Mouse (Mus musculus) myocyte (in vitro differentiated cells): Measurements from ENCODE around the gene Setd1b. TPM values are rescaled to one million over a fixed set of nuclear protein-coding genes. Genes with fewer than 3 reads are reported as not detected.
A peak's percentile ranks its signal among the peaks of the same experiment; 100 is the strongest.

Experiments
- H3K27me3 ChIP-seq: one replicate; pipeline ENCODE4 v1.6.1; 2011; ENCODE audit not compliant: control insufficient read depth, insufficient read depth, insufficient read length
- H3K36me3 ChIP-seq: one replicate; pipeline ENCODE4 v1.6.1; 2011; ENCODE audit not compliant: control insufficient read depth, insufficient read depth
- H3K4me2 ChIP-seq: one replicate; pipeline ENCODE4 v1.6.1; 2011; ENCODE audit warnings: low read depth, control low read depth
- H3K4me3 ChIP-seq: one replicate; pipeline ENCODE4 v1.5.1; 2011; ENCODE audit warnings: mild to moderate bottlenecking, control low read depth, moderate library complexity
- H3K79me2 ChIP-seq: one replicate; pipeline ENCODE4 v1.6.1; 2011; ENCODE audit not compliant: control insufficient read depth, insufficient read depth
- H3ac ChIP-seq: one replicate; pipeline ENCODE4 v1.6.1; 2011; ENCODE audit not compliant: control insufficient read depth, insufficient read length
- CEBPB ChIP-seq: IDR thresholded peaks from 2 replicates; pipeline ENCODE4 v1.6.1; 2011; ENCODE audit warnings: mild to moderate bottlenecking, moderate library complexity; ENCODE audit not compliant: poor library complexity, insufficient read depth, severe bottlenecking
- E2F4 ChIP-seq: IDR thresholded peaks from one replicate; pipeline ENCODE4 v1.6.1; 2011; ENCODE audit warnings: mild to moderate bottlenecking, control low read depth, moderate library complexity; ENCODE audit not compliant: insufficient read depth
- MAX ChIP-seq: IDR thresholded peaks from one replicate; pipeline ENCODE4 v1.6.1; 2011; ENCODE audit warnings: low read depth, mild to moderate bottlenecking, control low read depth
- MYOD1 ChIP-seq, 3 experiments: IDR thresholded peaks; one replicate each; pipeline ENCODE4 v1.6.1; 2011; ENCODE audit warnings: control low read depth in 2 of 3, low read depth in 2 of 3, mild to moderate bottlenecking in 2 of 3, moderate library complexity in 1 of 3; ENCODE audit not compliant: insufficient read length in 2 of 3, control insufficient read depth in 1 of 3
- MYOG ChIP-seq, 3 experiments: IDR thresholded peaks; one replicate each; pipeline ENCODE4 v1.6.1; 2011; ENCODE audit warnings: control low read depth in 2 of 3, low read depth in 2 of 3, mild to moderate bottlenecking in 2 of 3; ENCODE audit not compliant: insufficient read length in 2 of 3, control insufficient read depth in 1 of 3, insufficient read depth in 1 of 3
- POLR2A ChIP-seq: IDR thresholded peaks from one replicate; pipeline ENCODE4 v1.6.1; 2011; ENCODE audit warnings: low read depth, mild to moderate bottlenecking, control low read depth, moderate library complexity; ENCODE audit not compliant: insufficient read length
- POLR2AphosphoS2 ChIP-seq: IDR thresholded peaks from one replicate; pipeline ENCODE4 v1.6.1; 2011; ENCODE audit warnings: low read depth, control low read depth; ENCODE audit not compliant: insufficient read length
- REST ChIP-seq: IDR thresholded peaks from one replicate; pipeline ENCODE4 v1.6.1; 2011; ENCODE audit warnings: mild to moderate bottlenecking, control low read depth, moderate library complexity; ENCODE audit not compliant: insufficient read depth, insufficient read length
- SRF ChIP-seq: IDR thresholded peaks from one replicate; pipeline ENCODE4 v1.6.1; 2011; ENCODE audit warnings: low read depth; ENCODE audit not compliant: control insufficient read depth, insufficient read length
- TCF12 ChIP-seq: IDR thresholded peaks from one replicate; pipeline ENCODE4 v1.6.1; 2011; ENCODE audit warnings: mild to moderate bottlenecking, control low read depth; ENCODE audit not compliant: poor library complexity, insufficient read depth, severe bottlenecking
- TCF3 ChIP-seq: IDR thresholded peaks from one replicate; pipeline ENCODE4 v1.6.1; 2011; ENCODE audit warnings: low read depth, control low read depth; ENCODE audit not compliant: insufficient read length
- USF1 ChIP-seq: IDR thresholded peaks from one replicate; pipeline ENCODE4 v1.6.1; 2011; ENCODE audit warnings: low read depth, mild to moderate bottlenecking, control low read depth, moderate library complexity
- polyA plus RNA-seq: library from polyadenylated mRNA; unstranded; fragments of >200 nt; fragmentation: generic; extraction: Trizol; gene quantifications from one replicate; pipeline ENCODE4 v1.2.1, GENCODE M21; 2012; ENCODE audit warnings: missing spikeins

Setd1b gene
- polyA plus RNA-seq, 1 experiment = 5.4 TPM

DNA sequence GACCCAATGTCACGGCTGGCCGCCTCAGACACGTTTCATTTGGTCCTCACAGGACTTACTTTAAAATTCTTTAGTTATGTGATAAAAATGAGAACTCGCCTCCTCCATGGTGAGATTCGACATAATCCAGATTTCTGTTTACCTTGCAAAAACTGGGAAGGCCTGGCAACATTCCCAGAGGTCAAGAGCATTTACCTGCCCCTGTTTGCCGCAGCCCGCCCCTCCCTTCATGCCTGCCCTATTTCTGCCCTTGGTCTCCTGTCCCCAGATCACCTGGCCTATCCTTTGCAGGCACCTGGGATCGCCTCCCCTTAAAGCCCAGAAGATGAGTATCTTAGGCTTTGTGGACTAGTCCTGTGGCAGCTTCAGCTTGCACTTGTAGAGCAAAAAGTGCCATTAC lies 24.2 kb upstream of the Setd1b start:
- H3K4me2 ChIP-seq = no peak overlapping the region
- no peak overlapping the region for H3ac ChIP-seq
- no peaks in the 10 kb centered on the region for H3K36me3 ChIP-seq
- no peaks in the 10 kb centered on the region for H3K79me2 ChIP-seq
- no peak for TF ChIP-seq MYOD1 (IDR thresholded peaks at IDR 0.05; ENCODE audit: control insufficient read depth in 1 of 3, insufficient read length in 2 of 3, low read depth in 2 of 3)
- TF ChIP-seq TCF3 = no peak
- no peak for TF ChIP-seq MAX
- no peak for TF ChIP-seq REST
- TF ChIP-seq MYOG (IDR thresholded peaks at IDR 0.05; ENCODE audit: control insufficient read depth in 1 of 3, insufficient read depth in 1 of 3, insufficient read length in 2 of 3, low read depth in 2 of 3) = no peak
- no peak for TF ChIP-seq TCF12
- no peaks in the 10 kb centered on the region for H3K27me3 ChIP-seq
- no peak overlapping the region for H3K4me3 ChIP-seq

DNA sequence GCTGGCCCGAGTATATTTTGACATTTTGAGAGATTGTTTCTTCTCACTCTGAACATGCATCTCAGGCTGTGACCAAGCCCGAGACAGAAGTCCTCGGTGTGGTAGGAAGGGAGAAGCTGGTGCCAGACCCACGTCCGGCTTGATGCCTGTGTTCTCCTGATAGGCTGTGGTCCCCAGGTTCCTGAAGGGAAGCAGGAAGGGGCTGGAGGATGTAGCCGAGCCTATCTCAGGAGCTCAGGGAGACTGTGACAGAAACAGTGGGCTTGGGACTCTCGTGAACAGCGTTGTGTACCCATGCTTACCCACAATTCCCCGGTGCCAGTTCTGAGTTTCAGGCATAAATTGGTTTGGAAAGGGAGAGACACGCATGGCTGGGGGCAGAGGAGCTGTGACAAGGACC lies 23.2 kb upstream of the Setd1b start:
- Histone ChIP-seq H3K4me3 (no peak overlapping the region), H3K27me3 (no peaks in the 10 kb centered on the region), H3K36me3 (no peaks in the 10 kb centered on the region), H3K4me2 (no peak overlapping the region), H3ac (no peak overlapping the region), H3K79me2 (no peaks in the 10 kb centered on the region)
- TF ChIP-seq SRF (no peak), E2F4 (no peak), MYOD1 (IDR thresholded peaks at IDR 0.05; ENCODE audit: control insufficient read depth in 1 of 3, insufficient read length in 2 of 3, low read depth in 2 of 3) (no peak), TCF3 (no peak), MYOG (IDR thresholded peaks at IDR 0.05; ENCODE audit: control insufficient read depth in 1 of 3, insufficient read depth in 1 of 3, insufficient read length in 2 of 3, low read depth in 2 of 3) (no peak), POLR2AphosphoS2 (no peak), CEBPB (no peak), REST (no peak), POLR2A (no peak), USF1 (no peak), MAX (no peak), TCF12 (no peak)

DNA sequence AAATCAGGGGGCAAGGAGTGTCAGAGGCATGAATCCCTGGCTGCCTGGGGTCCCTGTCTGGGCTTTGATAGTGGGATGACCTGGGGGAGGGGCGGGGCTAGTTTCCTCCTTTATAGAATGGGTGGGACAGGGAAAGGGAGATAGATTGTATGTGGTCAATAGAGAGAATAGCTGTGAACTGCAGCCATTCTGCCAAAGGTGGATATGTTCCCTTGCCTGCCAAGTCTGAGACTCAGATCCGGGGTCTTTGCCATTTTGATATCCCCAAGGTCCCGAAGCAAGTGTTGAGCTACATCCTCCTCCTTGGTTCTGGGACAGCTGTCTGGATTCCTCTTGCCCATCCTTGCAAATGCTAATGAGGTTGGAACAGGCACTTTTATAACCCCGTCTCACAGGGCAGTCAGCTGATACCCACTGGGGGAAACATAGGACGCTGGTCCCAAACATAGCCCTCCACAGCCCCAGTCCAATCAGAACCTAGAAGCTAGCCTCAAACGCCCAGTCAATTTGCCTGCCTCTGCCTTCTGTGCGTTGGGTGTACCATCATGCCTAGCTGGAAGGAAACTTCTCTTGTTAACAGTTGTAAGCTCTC lies 21.3 kb upstream of the Setd1b start:
- Histone ChIP-seq H3K4me3 (no peak overlapping the region), H3K27me3 (no peaks in the 10 kb centered on the region), H3ac (no peak overlapping the region), H3K79me2 (no peaks in the 10 kb centered on the region), H3K4me2 (no peak overlapping the region), H3K36me3 (no peaks in the 10 kb centered on the region)
- TF ChIP-seq CEBPB (no peak), MYOG (IDR thresholded peaks at IDR 0.05; ENCODE audit: control insufficient read depth in 1 of 3, insufficient read depth in 1 of 3, insufficient read length in 2 of 3, low read depth in 2 of 3) (no peak), SRF (no peak), REST (no peak), MAX (no peak), TCF12 (no peak), TCF3 (no peak), POLR2A (no peak), POLR2AphosphoS2 (no peak), MYOD1 (IDR thresholded peaks at IDR 0.05; ENCODE audit: control insufficient read depth in 1 of 3, insufficient read length in 2 of 3, low read depth in 2 of 3) (no peak), USF1 (no peak)

DNA sequence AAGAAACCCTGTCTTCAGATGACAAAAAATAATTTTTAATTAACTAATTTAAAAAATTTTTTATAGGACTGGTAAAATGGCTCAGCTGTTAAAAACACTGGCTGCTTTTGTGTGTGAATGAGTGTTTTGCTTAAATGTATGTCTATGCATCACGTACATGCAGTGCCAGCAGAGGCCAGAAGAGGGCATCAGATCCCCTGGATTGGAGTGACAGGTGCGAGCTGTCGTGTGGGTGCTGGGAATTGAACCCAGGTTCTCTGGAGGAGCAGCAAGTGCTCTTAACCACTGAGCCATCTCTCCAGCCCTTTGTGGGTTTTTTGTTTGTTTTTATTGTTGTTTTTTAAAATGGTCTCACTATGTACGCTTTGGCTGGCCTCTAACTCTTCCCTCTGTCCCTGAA lies 19.8 kb upstream of the Setd1b start:
- TF ChIP-seq POLR2A (no peak), MYOD1 (IDR thresholded peaks at IDR 0.05; ENCODE audit: control insufficient read depth in 1 of 3, insufficient read length in 2 of 3, low read depth in 2 of 3) (peak in 2 of 3 experiments; percentile 60 to 61)

DNA sequence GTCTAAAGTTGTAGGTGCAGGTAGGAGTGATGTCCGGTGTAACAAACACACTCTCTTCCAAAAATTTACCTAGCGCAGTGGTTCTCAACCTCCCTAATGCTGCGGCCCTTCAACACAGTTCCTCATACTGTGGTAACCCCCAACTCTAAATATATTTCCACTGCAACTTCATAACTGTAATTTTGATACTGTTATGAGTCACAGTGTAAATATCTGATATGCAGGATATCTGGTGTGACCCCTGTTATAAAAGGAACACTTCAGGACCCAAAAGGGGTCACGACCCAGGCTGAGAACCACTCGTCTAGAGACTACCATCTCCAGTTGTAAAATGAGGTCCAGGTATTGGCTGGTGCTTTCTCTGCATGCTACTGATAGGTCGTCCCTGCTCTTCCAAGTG lies 16.9 kb upstream of the Setd1b start:
- no peak overlapping the region for H3ac ChIP-seq
- TF ChIP-seq E2F4 = no peak
- TF ChIP-seq TCF12 = no peak
- no peak for TF ChIP-seq TCF3
- no peak for TF ChIP-seq MYOG (IDR thresholded peaks at IDR 0.05; ENCODE audit: control insufficient read depth in 1 of 3, insufficient read depth in 1 of 3, insufficient read length in 2 of 3, low read depth in 2 of 3)
- TF ChIP-seq MAX = no peak
- peak; percentile 18 for TF ChIP-seq POLR2AphosphoS2
- H3K4me2 ChIP-seq = no peak overlapping the region
- no peak overlapping the region for H3K4me3 ChIP-seq
- H3K27me3 ChIP-seq = no peaks in the 10 kb centered on the region
- no peaks in the 10 kb centered on the region for H3K36me3 ChIP-seq
- no peaks in the 10 kb centered on the region for H3K79me2 ChIP-seq

More for the DNA sequence above, 19.8 kb upstream of the Setd1b start:
- Histone ChIP-seq H3K27me3 (no peaks in the 10 kb centered on the region), H3K4me2 (no peak overlapping the region), H3K79me2 (no peaks in the 10 kb centered on the region), H3ac (no peak overlapping the region), H3K36me3 (no peaks in the 10 kb centered on the region), H3K4me3 (no peak overlapping the region)
